Mouse (Mus musculus) layer of hippocampus, adult 9-11 months (tissue): ENCODE measurements around the gene Ubxn10.
A peak's percentile ranks its signal among the peaks of the same experiment; 100 is the strongest.

ENCODE experiments used
- DNase-seq: peaks from one replicate; pipeline ENCODE4 v3.0.0; 2022

The Ubxn10 gene

DNA sequence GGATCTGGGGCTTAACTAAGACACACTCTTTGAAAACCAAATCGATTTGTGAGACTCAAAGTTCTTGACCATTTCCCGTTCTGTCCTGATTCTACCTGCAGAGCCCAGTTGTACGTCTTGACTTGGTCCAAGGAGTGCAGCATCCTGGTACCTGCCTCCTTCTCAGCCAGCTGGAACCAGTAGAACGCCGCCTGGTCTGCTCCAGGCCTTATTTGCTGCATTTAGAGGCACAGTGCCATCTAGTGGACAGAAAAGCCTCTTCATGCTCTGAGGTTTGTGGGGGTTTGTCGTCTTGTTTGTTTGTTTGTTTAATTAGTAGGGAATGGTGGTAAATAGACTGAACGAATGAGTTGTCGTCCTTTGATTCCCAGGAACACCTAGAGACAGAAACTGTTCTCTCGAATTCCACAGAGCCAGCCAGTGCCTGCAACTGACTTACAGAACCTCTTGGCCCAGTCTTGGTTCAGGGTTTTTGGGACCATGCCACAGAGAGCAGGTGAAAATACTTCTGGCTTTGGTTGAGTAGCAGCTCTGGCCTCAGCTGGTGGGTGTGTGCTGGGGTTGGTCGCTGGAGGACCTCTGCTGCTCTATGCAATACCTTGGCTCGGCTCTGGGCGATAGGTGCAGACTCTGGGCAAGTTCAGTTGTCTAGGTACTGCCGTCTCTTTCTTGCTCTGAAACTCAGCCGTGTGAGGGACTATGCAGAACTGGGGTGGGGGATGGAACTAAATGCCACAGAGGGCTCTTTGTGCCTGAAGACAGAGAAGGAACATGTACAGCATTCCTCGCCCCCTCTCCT, 36.6 kb downstream of the Ubxn10 start:
- DNase-seq: peak; percentile 56

DNA sequence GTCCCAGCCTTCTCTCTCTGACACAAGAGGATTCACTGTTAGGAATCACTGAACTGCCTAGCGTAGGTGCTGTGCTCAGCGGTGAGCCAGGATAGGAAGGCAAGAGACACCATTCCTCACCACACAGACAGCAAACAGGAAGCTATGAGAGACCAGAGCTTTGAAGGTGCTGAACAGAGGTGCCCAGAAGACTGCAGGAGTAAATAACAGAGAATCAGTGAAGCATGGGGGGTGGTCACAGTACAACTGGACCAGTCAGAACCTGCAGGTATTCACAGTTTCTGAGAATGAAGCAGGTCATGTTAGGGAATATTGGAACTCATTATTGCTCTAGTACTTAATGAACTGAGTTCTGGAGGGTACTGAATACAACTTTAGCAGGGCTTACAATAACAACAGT, 38.7 kb downstream of the Ubxn10 start:
- no peak for DNase-seq

DNA sequence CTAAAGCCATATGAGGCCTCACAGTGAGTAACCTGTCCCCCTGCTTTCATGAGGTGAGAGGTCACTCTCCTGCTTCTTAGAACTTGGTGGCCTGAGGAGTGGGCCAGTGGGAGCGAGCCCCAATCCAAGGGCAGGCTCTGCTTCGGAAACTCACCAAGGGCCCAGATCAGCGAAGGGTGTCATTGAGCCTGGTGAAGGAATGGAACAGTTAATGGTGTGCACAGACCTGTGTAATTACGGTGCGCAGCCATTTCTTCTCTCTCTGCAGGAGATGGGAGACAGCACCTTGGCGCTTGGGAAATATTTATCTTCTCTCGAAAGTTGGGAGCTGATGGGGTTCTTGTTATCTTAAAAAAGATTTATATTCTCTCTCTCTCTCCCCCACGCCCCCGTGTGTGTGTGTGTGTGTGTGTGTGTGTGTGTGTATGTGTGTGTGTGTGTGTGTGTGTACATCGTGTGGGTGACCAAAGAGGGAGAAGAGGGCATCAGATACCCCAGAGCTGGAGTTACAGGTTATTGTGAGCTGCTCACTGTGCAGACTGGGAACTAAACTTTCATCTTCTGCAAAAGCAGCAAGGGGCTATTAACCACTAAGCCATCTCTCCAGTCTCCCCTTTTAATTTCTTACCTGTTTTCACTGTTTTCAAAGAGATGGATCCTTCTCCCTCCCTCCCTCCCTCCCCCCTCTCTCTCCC, 39.7 kb downstream of the Ubxn10 start:
- no peak for DNase-seq

DNA sequence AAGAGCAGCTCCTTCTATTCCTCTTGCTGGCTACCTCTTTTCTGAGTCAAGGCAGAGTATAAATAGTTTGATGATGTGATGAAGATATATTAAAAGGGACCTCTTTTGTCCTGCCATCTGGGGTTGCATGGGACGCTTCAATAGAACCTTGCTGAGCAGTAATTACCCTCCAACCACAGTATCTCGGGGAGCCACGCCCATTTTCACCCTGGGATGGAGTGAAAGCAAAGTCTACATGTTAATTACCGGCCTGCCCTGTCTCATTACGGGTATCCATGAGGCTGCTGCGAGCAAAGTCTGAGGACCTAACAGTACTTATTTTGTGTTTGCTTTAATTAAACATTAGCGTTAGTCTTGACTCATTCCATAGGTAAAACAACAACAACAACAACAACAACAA, 40.2 kb downstream of the Ubxn10 start:
- DNase-seq: no peak

DNA sequence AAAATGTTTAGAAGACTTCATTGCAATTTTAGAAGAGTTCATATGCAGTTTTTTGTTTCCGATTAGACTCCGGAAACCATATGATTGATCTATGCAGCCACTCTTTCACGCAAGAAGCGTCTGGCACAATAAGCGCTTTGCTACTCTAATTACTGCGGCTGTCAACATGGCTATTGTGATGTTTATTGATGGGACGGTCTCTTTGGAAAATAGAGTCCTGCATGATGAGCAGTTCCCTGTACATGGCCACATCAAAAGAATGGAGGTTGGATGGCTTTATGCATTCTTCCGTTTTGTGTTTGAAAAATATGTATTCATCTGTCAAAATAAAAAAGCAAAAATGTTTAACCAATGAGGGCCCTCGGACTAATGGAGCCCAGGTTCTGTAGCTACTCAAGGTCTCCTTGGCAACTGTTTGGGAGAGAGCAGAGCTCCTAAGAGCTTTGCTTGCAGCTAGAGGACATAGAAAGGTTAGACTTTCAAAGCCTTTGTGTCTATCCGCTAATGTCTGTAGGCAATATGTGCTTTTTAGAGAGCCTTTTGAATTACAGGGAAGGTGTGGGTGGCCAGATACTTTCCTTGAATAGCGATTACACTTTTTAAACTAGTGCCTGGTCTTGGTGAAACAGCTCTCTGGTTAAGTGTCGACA, 43.8 kb downstream of the Ubxn10 start:
- no peak for DNase-seq

DNA sequence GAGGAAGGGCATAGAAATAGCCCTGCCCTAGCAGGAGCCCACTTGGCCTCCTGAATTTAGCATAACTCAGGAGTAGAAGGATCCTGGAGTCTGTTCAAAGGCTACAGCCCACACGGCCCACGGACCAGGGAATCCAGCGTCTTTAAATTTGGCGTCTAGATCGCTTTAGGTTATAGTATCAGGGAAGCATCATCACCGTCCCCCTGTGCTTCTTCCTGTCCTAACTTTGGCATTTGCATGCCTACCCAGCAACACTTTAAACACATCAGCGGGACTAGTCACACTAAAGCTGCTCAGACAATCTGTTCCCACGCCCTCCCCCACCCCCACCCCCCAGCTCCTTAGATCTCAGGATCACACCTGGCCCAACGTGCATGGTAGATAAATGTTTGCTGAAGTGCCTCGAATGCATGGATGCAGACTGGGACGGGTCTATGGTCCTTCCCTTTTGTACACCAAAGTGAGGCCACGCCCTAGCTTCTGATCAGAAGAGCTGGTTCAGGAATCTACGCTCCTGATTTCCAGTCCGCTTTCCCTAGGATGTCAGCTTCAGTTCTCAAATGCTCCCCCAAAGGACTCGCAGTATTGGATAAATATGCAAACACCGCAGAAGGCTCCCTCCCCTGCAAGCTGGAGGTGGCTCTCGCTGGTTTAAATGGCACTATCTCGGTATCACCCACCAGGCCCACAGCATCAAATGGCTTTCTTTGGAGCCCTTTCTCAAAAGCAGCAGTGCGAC, 45.4 kb downstream of the Ubxn10 start:
- DNase-seq: peak; percentile 71

DNA sequence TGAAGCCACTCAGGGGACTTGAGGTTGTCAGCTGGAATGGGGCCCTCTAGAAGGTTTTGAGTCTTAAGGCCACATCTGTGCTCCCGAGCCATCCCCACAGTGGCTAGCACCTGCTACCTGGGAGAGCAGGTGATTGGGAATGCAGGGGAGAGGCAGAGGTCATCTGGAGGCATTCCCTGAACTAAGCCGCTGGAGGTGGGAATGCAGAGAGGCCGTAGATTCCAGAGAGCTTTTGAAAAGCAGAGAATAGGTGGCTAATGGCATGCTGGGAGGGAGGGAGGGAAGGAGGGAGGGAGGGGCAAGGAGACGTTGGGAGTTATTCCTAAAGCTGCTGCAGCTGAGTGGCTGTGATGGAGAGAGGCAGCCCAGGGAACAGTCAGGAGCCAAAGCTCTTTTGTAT, 46.4 kb downstream of the Ubxn10 start:
- DNase-seq: no peak

DNA sequence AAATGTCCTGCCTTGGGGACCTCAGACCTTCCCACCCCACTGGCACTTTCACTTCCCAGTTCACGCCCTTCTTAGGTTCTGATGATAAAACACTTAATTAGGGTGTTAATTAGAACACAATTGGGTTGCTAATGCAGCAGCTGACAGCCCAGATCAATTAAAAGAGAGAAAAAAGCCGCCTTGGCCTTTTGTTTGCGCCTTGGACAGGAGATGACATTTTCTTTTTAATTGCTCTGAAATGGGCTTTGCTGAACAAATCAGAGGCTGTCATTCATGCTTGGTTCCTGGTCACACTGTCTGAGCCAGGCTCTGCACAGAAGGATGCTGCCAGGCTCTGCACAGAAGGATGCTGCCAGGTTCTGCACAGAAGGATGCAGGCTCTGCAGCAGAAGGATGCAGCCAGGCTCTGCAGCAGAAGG, 47.9 kb downstream of the Ubxn10 start:
- DNase-seq: peak; percentile 60

DNA sequence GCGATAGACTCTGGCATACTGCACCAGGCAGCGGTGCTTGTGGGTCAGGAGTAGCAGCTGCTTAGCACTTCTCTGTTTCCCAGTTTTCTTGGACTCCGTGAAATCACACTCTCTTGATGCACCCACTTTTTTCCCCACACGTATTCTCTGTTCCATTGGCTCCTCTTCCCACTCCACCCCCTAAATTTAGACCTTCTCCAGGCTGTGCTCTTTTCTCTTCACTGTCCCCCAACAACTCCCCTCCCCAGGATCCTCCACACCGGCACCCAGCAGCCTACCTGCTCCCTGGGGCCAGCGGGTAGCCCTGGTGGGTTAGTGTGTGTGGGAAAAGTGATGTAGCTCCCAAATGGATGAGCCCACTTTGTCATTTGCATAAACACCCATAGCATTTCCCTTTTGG, 51.2 kb downstream of the Ubxn10 start:
- no peak for DNase-seq

DNA sequence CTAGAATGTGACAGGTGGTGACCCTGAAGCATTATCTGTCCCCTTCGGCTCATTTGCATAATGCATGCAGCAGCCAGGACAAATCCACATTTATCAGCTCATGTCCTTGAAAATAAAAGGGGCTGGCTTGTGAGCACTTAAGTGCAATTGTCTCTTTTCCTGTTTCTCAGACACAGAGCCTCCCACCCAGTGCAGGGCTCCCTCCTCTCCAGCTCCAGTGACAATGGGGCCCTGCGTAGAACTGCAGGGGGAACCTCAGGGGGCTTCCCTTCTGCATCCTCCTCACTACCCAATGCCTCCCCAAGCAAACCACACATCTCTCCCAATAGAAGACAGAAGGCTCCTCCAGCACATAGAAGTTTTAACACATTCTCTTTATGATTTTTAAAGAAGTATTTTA, 54.2 kb downstream of the Ubxn10 start:
- no peak for DNase-seq

DNA sequence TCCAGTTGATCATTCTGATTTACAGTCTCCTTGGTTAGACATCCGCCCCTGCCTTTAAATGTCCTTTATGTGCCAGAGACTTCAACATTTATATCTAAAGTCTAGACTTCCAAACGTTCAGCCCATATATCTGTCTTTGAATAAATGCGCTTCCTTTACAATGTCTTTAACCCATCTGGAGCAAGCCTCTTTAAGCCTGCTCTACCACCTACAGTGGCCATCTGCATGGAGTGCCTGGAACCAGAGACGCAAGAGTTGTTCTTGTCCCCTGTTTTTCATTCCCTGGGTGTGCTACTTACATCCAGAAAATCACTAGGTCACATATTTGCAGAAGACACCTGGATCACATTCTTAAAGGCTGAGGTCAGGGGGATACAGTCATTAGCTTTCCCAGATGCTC, 56.8 kb downstream of the Ubxn10 start:
- no peak for DNase-seq

DNA sequence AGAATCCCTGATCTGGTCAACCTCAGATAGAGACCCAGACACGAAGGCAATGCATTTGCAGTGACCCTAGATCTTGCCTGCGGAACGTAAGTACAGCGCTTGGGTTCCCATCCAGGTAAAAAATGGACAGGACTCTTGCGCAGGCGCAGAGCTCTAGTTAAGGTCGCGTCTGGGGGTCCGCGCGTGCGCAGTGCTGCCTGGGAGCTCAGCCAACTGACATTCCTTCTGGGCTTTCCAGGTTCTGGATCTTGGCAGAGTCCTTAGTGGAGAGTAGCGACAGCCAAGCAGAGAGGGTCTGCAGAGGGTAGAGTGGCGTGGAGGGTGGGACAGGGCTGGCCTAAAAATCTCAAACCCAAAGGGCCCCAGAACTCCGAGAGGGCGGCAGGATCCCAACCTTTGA, 59.4 kb downstream of the Ubxn10 start:
- DNase-seq: peak; percentile 47

DNA sequence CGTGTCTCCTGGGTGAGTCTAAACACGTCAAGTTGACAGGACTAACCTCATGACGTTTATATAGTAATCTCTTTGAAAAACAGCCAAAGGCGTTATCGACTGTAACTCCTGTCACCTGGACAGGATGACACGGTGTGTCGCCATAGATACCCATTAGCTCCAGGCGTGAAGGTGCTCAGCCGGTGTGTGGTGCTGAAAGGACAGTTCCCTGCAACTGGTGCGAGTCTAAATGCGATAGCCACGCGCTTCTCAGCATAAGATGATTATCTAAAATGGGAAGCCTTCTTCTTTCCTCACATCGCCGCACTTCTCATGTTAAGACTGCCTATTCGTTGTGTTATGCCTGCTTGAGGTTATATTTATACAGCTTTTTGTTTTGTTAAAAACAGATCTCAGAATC, 60.5 kb downstream of the Ubxn10 start:
- DNase-seq: no peak

DNA sequence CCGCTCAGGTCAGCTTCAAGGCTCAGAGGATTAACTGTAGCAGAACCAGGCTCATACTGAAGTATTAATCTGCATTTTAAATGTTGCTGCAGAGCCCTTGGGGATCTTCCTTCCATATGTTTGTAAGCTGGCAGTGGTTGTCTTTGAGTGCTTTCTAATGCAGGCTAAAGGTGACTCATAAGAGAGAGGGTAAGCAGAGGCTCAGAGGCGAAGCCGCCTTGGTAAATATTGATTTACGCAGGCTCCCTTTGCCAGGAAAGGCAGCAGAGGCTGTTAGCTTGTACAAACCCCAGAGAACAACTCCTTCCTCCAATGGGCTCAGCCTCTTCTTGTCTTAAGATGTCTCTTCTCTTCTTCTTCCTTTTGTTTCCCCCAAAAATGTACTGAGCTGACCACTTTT, 64.8 kb downstream of the Ubxn10 start:
- DNase-seq: no peak

DNA sequence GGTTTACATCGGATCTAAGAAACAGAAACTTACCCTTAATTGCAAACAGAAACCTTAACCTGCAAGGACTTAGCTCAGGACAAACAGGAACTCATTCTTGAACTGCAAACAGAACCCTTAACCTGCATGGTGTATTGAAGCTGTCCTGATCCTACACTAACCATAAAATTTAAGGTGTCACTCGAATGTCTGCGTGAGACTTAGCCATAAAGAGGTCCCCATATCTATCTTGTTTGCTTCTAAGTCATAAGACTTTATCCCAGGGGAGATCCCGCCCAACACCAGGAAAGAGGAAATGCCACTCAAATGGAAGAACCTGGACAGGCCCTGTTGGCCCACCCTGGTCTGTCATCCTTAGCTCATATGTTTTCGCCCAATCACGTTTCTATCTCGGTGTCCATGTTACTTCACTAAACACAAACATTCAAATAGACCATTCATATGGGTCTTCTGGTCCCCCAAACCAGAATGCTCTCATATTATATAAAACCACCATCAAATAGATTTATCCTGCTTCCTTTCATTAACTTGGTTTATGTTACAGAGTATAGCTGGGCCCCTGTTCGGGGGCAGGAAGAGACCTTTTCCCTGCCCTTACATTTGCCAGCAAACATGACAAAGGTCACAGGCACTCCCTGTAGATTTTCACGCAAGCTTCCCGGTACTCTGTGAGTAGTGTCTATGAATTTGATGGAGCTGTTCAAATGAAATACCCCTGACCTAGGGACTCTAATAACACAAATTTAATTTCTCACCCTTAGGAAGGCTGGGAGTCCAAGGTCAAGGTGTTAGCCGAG, 66.7 kb downstream of the Ubxn10 start:
- DNase-seq: no peak

DNA sequence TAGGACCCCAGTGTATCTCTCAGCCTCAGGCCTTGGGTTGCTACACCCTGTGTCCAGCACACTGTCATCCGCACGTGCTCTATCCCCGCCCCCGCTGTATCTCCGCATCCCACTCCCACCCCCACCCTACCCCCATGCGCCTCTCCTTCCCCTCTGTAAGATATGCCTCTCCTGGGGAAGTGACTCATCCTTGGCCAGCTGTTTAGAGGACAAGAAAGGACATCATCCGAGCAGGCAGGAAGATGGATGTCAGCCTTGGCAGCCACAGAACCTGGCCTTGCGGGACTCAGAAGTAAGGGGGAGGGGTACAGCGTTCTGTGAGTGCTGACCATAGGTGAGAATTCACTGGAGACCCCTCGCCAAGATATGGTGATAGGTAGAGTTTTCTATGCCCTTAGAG, 70.4 kb downstream of the Ubxn10 start:
- DNase-seq: no peak

DNA sequence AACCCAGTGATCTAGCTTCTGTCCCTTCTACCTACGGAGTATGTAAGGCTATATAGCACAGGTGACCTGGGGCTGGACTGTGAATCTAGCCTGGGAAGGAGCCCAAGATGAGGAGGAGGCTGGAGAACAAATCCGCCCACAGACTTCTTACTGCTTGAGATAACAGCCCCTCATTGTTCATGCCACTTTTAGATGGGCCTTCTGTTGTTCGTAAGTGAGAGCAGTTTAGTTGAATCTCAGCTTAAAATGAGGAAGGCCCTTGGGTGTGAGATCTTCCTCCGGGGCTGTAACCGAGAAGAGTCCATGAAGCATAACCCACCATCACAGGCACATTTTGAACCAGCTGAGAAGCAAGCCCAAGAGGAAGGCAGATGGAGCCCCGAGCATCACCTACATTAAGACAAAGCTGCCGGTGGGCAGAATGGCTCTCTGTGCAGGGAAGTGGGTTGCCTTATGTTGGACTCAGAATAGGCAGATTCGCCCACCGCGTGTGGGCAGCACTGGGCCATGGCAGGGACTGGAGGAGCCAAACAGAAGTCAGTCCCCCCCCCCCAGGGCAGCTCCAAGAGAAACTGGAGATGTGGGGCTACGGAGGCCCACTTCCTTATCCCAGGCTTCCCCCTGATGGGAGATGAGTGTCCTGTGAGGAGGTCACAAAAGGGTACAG, 76.9 kb downstream of the Ubxn10 start:
- DNase-seq: peak; percentile 16
